Mouse (Mus musculus) myocyte (in vitro differentiated cells): ENCODE results near the gene Surf2. TPM values are rescaled to one million over a fixed set of nuclear protein-coding genes. Genes with fewer than 3 reads are reported as not detected.
A peak's percentile ranks its signal among the peaks of the same experiment; 100 is the strongest.
"Not testable (repeated sequence)": the region's sequence is repeated elsewhere in the genome, so short reads cannot be mapped to it uniquely, and the experiment has no call there.

Experiments used
- H3K27me3 ChIP-seq: one replicate; pipeline ENCODE4 v1.6.1; 2011; ENCODE audit not compliant: control insufficient read depth, insufficient read depth, insufficient read length
- H3K36me3 ChIP-seq: one replicate; pipeline ENCODE4 v1.6.1; 2011; ENCODE audit not compliant: control insufficient read depth, insufficient read depth
- H3K4me2 ChIP-seq: one replicate; pipeline ENCODE4 v1.6.1; 2011; ENCODE audit warnings: low read depth, control low read depth
- H3K4me3 ChIP-seq: one replicate; pipeline ENCODE4 v1.5.1; 2011; ENCODE audit warnings: mild to moderate bottlenecking, control low read depth, moderate library complexity
- H3K79me2 ChIP-seq: one replicate; pipeline ENCODE4 v1.6.1; 2011; ENCODE audit not compliant: control insufficient read depth, insufficient read depth
- H3ac ChIP-seq: one replicate; pipeline ENCODE4 v1.6.1; 2011; ENCODE audit not compliant: control insufficient read depth, insufficient read length
- CEBPB ChIP-seq: IDR thresholded peaks from 2 replicates; pipeline ENCODE4 v1.6.1; 2011; ENCODE audit warnings: mild to moderate bottlenecking, moderate library complexity; ENCODE audit not compliant: poor library complexity, insufficient read depth, severe bottlenecking
- E2F4 ChIP-seq: IDR thresholded peaks from one replicate; pipeline ENCODE4 v1.6.1; 2011; ENCODE audit warnings: mild to moderate bottlenecking, control low read depth, moderate library complexity; ENCODE audit not compliant: insufficient read depth
- MAX ChIP-seq: IDR thresholded peaks from one replicate; pipeline ENCODE4 v1.6.1; 2011; ENCODE audit warnings: low read depth, mild to moderate bottlenecking, control low read depth
- MYOD1 ChIP-seq, 3 experiments: IDR thresholded peaks; one replicate each; pipeline ENCODE4 v1.6.1; 2011; ENCODE audit warnings: control low read depth in 2 of 3, low read depth in 2 of 3, mild to moderate bottlenecking in 2 of 3, moderate library complexity in 1 of 3; ENCODE audit not compliant: insufficient read length in 2 of 3, control insufficient read depth in 1 of 3
- MYOG ChIP-seq, 3 experiments: IDR thresholded peaks; one replicate each; pipeline ENCODE4 v1.6.1; 2011; ENCODE audit warnings: control low read depth in 2 of 3, low read depth in 2 of 3, mild to moderate bottlenecking in 2 of 3; ENCODE audit not compliant: insufficient read length in 2 of 3, control insufficient read depth in 1 of 3, insufficient read depth in 1 of 3
- POLR2A ChIP-seq: IDR thresholded peaks from one replicate; pipeline ENCODE4 v1.6.1; 2011; ENCODE audit warnings: low read depth, mild to moderate bottlenecking, control low read depth, moderate library complexity; ENCODE audit not compliant: insufficient read length
- POLR2AphosphoS2 ChIP-seq: IDR thresholded peaks from one replicate; pipeline ENCODE4 v1.6.1; 2011; ENCODE audit warnings: low read depth, control low read depth; ENCODE audit not compliant: insufficient read length
- REST ChIP-seq: IDR thresholded peaks from one replicate; pipeline ENCODE4 v1.6.1; 2011; ENCODE audit warnings: mild to moderate bottlenecking, control low read depth, moderate library complexity; ENCODE audit not compliant: insufficient read depth, insufficient read length
- SRF ChIP-seq: IDR thresholded peaks from one replicate; pipeline ENCODE4 v1.6.1; 2011; ENCODE audit warnings: low read depth; ENCODE audit not compliant: control insufficient read depth, insufficient read length
- TCF12 ChIP-seq: IDR thresholded peaks from one replicate; pipeline ENCODE4 v1.6.1; 2011; ENCODE audit warnings: mild to moderate bottlenecking, control low read depth; ENCODE audit not compliant: poor library complexity, insufficient read depth, severe bottlenecking
- TCF3 ChIP-seq: IDR thresholded peaks from one replicate; pipeline ENCODE4 v1.6.1; 2011; ENCODE audit warnings: low read depth, control low read depth; ENCODE audit not compliant: insufficient read length
- USF1 ChIP-seq: IDR thresholded peaks from one replicate; pipeline ENCODE4 v1.6.1; 2011; ENCODE audit warnings: low read depth, mild to moderate bottlenecking, control low read depth, moderate library complexity
- polyA plus RNA-seq: library from polyadenylated mRNA; unstranded; fragments of >200 nt; fragmentation: generic; extraction: Trizol; gene quantifications from one replicate; pipeline ENCODE4 v1.2.1, GENCODE M21; 2012; ENCODE audit warnings: missing spikeins

Gene Surf2
- polyA plus RNA-seq = 34.9 TPM

GRCm38 (mm10) chr2:26915927-26916728 lies at the start of gene Surf2, which contains the start of gene Surf1:
Gene Surf2 (plus strand): TSS chr2:26916367.
Gene Surf1 (minus strand): TSS chr2:26916530.
- Histone ChIP-seq H3K27me3 (no peaks in the 10 kb centered on the region), H3K79me2 (peaks cover 49% of the 10 kb centered on the region), H3K36me3 (peaks cover 48% of the 10 kb centered on the region), H3K4me3 (peak within 1 kb of the TSS; percentile 91), H3K4me2 (peak within 1 kb of the TSS; percentile 89), H3ac (peak within 1 kb of the TSS; percentile 61)
- TF ChIP-seq POLR2AphosphoS2 (peak; percentile 72), REST (no peak), POLR2A (peak; percentile 94), E2F4 (no peak), MAX (peak; percentile 89), USF1 (peak; percentile 90), TCF12 (no peak)

- Histone ChIP-seq H3K4me2 (no peak overlapping the region), H3K27me3 (peaks cover 47% of the 10 kb centered on the region)
These were observed 45.5 kb upstream of the Surf2 start for GRCm38 (mm10) chr2:26870666-26871065.

GRCm38 (mm10) chr2:26878571-26878970 lies 37.6 kb upstream of the Surf2 start:
- Histone ChIP-seq H3ac (no peak overlapping the region), H3K4me2 (no peak overlapping the region), H3K4me3 (no peak overlapping the region), H3K36me3 (no peaks in the 10 kb centered on the region), H3K79me2 (no peaks in the 10 kb centered on the region), H3K27me3 (peaks cover 13% of the 10 kb centered on the region)
- TF ChIP-seq USF1 (no peak), E2F4 (no peak), MYOG (IDR thresholded peaks at IDR 0.05; ENCODE audit: control insufficient read depth in 1 of 3, insufficient read depth in 1 of 3, insufficient read length in 2 of 3, low read depth in 2 of 3) (no peak), TCF12 (no peak), POLR2A (no peak), MAX (no peak), CEBPB (no peak)

More at GRCm38 (mm10) chr2:26870666-26871065, 45.5 kb upstream of the Surf2 start:
- no peak overlapping the region for H3K4me3 ChIP-seq
- H3ac ChIP-seq = no peak overlapping the region
- TF ChIP-seq TCF3 (no peak), POLR2AphosphoS2 (no peak), SRF (no peak), MYOD1 (IDR thresholded peaks at IDR 0.05; ENCODE audit: control insufficient read depth in 1 of 3, insufficient read length in 2 of 3, low read depth in 2 of 3) (no peak), POLR2A (no peak), USF1 (no peak), MAX (no peak), CEBPB (no peak), E2F4 (no peak), TCF12 (no peak), REST (no peak), MYOG (IDR thresholded peaks at IDR 0.05; ENCODE audit: control insufficient read depth in 1 of 3, insufficient read depth in 1 of 3, insufficient read length in 2 of 3, low read depth in 2 of 3) (no peak)
- H3K36me3 ChIP-seq = no peaks in the 10 kb centered on the region
- H3K79me2 ChIP-seq = no peaks in the 10 kb centered on the region

GRCm38 (mm10) chr2:26885541-26885940 lies 30.6 kb upstream of the Surf2 start:
- H3K4me3 ChIP-seq, H3ac ChIP-seq, H3K4me2 ChIP-seq, H3K79me2 ChIP-seq, H3K27me3 ChIP-seq: not testable (repeated sequence)
- H3K36me3 ChIP-seq = peaks cover 20% of the 10 kb centered on the region

- H3K27me3 ChIP-seq, H3K4me3 ChIP-seq, H3K79me2 ChIP-seq, H3ac ChIP-seq, H3K4me2 ChIP-seq: not testable (repeated sequence)
- peaks cover 22% of the 10 kb centered on the region for H3K36me3 ChIP-seq
These were observed 30.0 kb upstream of the Surf2 start for GRCm38 (mm10) chr2:26886170-26886569.

- Histone ChIP-seq H3K4me2 (no peak overlapping the region), H3K36me3 (peaks cover 71% of the 10 kb centered on the region), H3K79me2 (peaks cover 14% of the 10 kb centered on the region), H3ac (no peak overlapping the region), H3K27me3 (no peaks in the 10 kb centered on the region), H3K4me3 (no peak overlapping the region)
- no peak for TF ChIP-seq E2F4
- TF ChIP-seq POLR2A = no peak
- TF ChIP-seq REST = no peak
- no peak for TF ChIP-seq TCF12
These were observed 20.3 kb upstream of the Surf2 start for GRCm38 (mm10) chr2:26895898-26896297.
